Mouse (Mus musculus) heart, embryonic 13.5 days (tissue): ENCODE measurements around the gene Brk1. TPM values are rescaled to one million over a fixed set of nuclear protein-coding genes. Genes with fewer than 3 reads are reported as not detected.
A peak's percentile ranks its signal among the peaks of the same experiment; 100 is the strongest.

Experiments used
- ATAC-seq: fragments of 200-750 bp; cut with Nextera tagmentation; 2 replicates; pipeline ENCODE4 v1.8.0; 2017; ENCODE audit warnings: moderate TSS enrichment; ENCODE audit not compliant: insufficient number of reproducible peaks, low FRiP score, low TSS enrichment; ENCODE audit errors: extremely low read depth
- H3K27ac ChIP-seq: fragments of 300-500 bp; sonication (generic); replicated peaks from 2 replicates; pipeline ENCODE4 v1.5.1; 2015; ENCODE audit warnings: moderate library complexity, mild to moderate bottlenecking, inconsistent platforms
- H3K27me3 ChIP-seq: fragments of 300-500 bp; sonication (generic); replicated peaks from 2 replicates; pipeline ENCODE4 v1.6.1; 2015; ENCODE audit warnings: mild to moderate bottlenecking, inconsistent platforms
- H3K36me3 ChIP-seq: fragments of 300-500 bp; sonication (generic); 2 replicates; pipeline ENCODE4 v1.6.1; 2015; ENCODE audit warnings: mild to moderate bottlenecking, inconsistent platforms
- H3K4me1 ChIP-seq: fragments of 300-500 bp; sonication (generic); 2 replicates; pipeline ENCODE4 v1.6.1; 2015; ENCODE audit warnings: inconsistent platforms
- H3K4me2 ChIP-seq: fragments of 300-500 bp; sonication (generic); 2 replicates; pipeline ENCODE4 v1.6.1; 2015; ENCODE audit warnings: inconsistent platforms, mild to moderate bottlenecking, moderate library complexity
- H3K4me3 ChIP-seq: fragments of 300-500 bp; sonication (generic); 2 replicates; pipeline ENCODE4 v1.5.1; 2015; ENCODE audit warnings: moderate library complexity, mild to moderate bottlenecking, inconsistent platforms
- H3K9ac ChIP-seq: fragments of 300-500 bp; sonication (generic); 2 replicates; pipeline ENCODE4 v1.6.1; 2015; ENCODE audit warnings: inconsistent platforms, mild to moderate bottlenecking, moderate library complexity
- H3K9me3 ChIP-seq: fragments of 300-500 bp; sonication (generic); 2 replicates; pipeline ENCODE4 v1.6.1; 2016; ENCODE audit warnings: inconsistent platforms
- WGBS: fragments of 180-500 bp; shearing (Covaris S2); methylation state at CpG from one replicate; pipeline ENCODE4 v1.1.7; 2015; ENCODE audit warnings: mixed read lengths; 5-methylcytosine and 5-hydroxymethylcytosine counted together
- polyA plus RNA-seq: library from polyadenylated mRNA; unstranded; fragments of >200 nt; fragmentation: Nextera tagmentation; extraction: Ambion mirVana; gene quantifications from 2 replicates; pipeline ENCODE4 v1.2.1, GENCODE M21; 2015

Gene Brk1
- polyA plus RNA-seq, 1 experiment from 2014 or later, result 162 TPM

GRCm38 (mm10) chr6:113649346-113650196, 45.0 kb downstream of the Brk1 start:
- Histone ChIP-seq H3K9ac (no peak overlapping the region), H3K9me3 (no peaks in the 10 kb centered on the region), H3K4me1 (0 out of 2 replicates have a peak, but pooled peaks cover 4% of the 10 kb centered on the region), H3K36me3 (peaks cover 4% of the 10 kb centered on the region), H3K27me3 (no peaks in the 10 kb centered on the region), H3K27ac (no peak overlapping the region), H3K4me2 (no peak overlapping the region), H3K4me3 (no peak overlapping the region)
- ATAC-seq, result no peak
- WGBS, result 73% methylated on average over 7 of the region's 7 CpGs

- H3K9me3 ChIP-seq, result no peaks in the 10 kb centered on the region
- H3K4me1 ChIP-seq, result 0 out of 2 replicates have a peak, but pooled peaks cover 4% of the 10 kb centered on the region
- ATAC-seq, result no peak
- no peak overlapping the region for H3K9ac ChIP-seq
- H3K4me2 ChIP-seq, result no peak overlapping the region
- peaks cover 4% of the 10 kb centered on the region for H3K36me3 ChIP-seq
- H3K27ac ChIP-seq, result no peak overlapping the region
- no peak overlapping the region for H3K4me3 ChIP-seq
- H3K27me3 ChIP-seq, result no peaks in the 10 kb centered on the region
- 78% methylated on average over 4 of the region's 4 CpGs for WGBS
Measured at GRCm38 (mm10) chr6:113650197-113650640, 45.6 kb downstream of the Brk1 start.

- ATAC-seq, result no peak
- Histone ChIP-seq H3K27ac (no peak overlapping the region), H3K27me3 (no peaks in the 10 kb centered on the region), H3K4me3 (no peak overlapping the region), H3K9me3 (no peaks in the 10 kb centered on the region), H3K9ac (no peak overlapping the region), H3K4me1 (0 out of 2 replicates have a peak, but pooled peaks cover 4% of the 10 kb centered on the region), H3K36me3 (peaks cover 4% of the 10 kb centered on the region), H3K4me2 (no peak overlapping the region)
- 60% methylated on average over 3 of the region's 3 CpGs for WGBS
Measured at GRCm38 (mm10) chr6:113651626-113652025, 47.1 kb downstream of the Brk1 start.

GRCm38 (mm10) chr6:113653551-113653950, 49.0 kb downstream of the Brk1 start:
- Histone ChIP-seq H3K4me1 (0 out of 2 replicates have a peak, but pooled peaks cover 4% of the 10 kb centered on the region), H3K27ac (no peak overlapping the region)
- WGBS, result 83% methylated on average over 7 of the region's 7 CpGs

GRCm38 (mm10) chr6:113654102-113654501, 49.5 kb downstream of the Brk1 start:
- Histone ChIP-seq H3K27me3 (no peaks in the 10 kb centered on the region), H3K4me1 (peaks cover 6% of the 10 kb centered on the region), H3K36me3 (no peaks in the 10 kb centered on the region; the same call in 1 of the 2 replicates), H3K9ac (no peak overlapping the region), H3K27ac (no peak overlapping the region), H3K4me2 (no peak overlapping the region), H3K9me3 (no peaks in the 10 kb centered on the region), H3K4me3 (no peak overlapping the region)
- no peak for ATAC-seq
- 63% methylated on average over 8 of the region's 8 CpGs for WGBS

More at GRCm38 (mm10) chr6:113653551-113653950, 49.0 kb downstream of the Brk1 start:
- Histone ChIP-seq H3K9ac (no peak overlapping the region), H3K27me3 (no peaks in the 10 kb centered on the region), H3K4me2 (no peak overlapping the region), H3K9me3 (no peaks in the 10 kb centered on the region), H3K4me3 (no peak overlapping the region), H3K36me3 (no peaks in the 10 kb centered on the region; the same call in 1 of the 2 replicates)
- ATAC-seq, result no peak

- Histone ChIP-seq H3K4me2 (no peak overlapping the region), H3K9me3 (no peaks in the 10 kb centered on the region), H3K27ac (no peak overlapping the region), H3K27me3 (no peaks in the 10 kb centered on the region), H3K36me3 (no peaks in the 10 kb centered on the region), H3K9ac (no peak overlapping the region), H3K4me1 (peaks cover 14% of the 10 kb centered on the region), H3K4me3 (no peak overlapping the region)
- no peak for ATAC-seq
- 65% methylated on average over 16 of the region's 16 CpGs for WGBS
Measured at GRCm38 (mm10) chr6:113654753-113655397, 50.3 kb downstream of the Brk1 start.

- no peaks in the 10 kb centered on the region for H3K9me3 ChIP-seq
- H3K9ac ChIP-seq, result no peak overlapping the region
- H3K27ac ChIP-seq, result no peak overlapping the region
- no peaks in the 10 kb centered on the region for H3K27me3 ChIP-seq
- ATAC-seq, result no peak
- H3K4me3 ChIP-seq, result no peak overlapping the region
- no peak overlapping the region for H3K4me2 ChIP-seq
- H3K4me1 ChIP-seq, result peaks cover 20% of the 10 kb centered on the region
- H3K36me3 ChIP-seq, result no peaks in the 10 kb centered on the region
- 85% methylated on average over 3 of the region's 3 CpGs for WGBS
Measured at GRCm38 (mm10) chr6:113655475-113655874, 50.9 kb downstream of the Brk1 start.

GRCm38 (mm10) chr6:113656847-113657246, 52.3 kb downstream of the Brk1 start:
- no peak overlapping the region for H3K9ac ChIP-seq
- H3K4me1 ChIP-seq, result peaks cover 34% of the 10 kb centered on the region
- WGBS, result 86% methylated on average over 6 of the region's 6 CpGs
- H3K4me2 ChIP-seq, result no peak overlapping the region
- no peaks in the 10 kb centered on the region for H3K9me3 ChIP-seq
- H3K27ac ChIP-seq, result no peak overlapping the region
- no peak for ATAC-seq
- no peaks in the 10 kb centered on the region for H3K36me3 ChIP-seq
- H3K27me3 ChIP-seq, result no peaks in the 10 kb centered on the region
- H3K4me3 ChIP-seq, result no peak overlapping the region

GRCm38 (mm10) chr6:113658226-113658625, 53.7 kb downstream of the Brk1 start:
- H3K4me2 ChIP-seq, result no peak overlapping the region
- peaks cover 3% of the 10 kb centered on the region; the same call in 1 of the 2 replicates for H3K36me3 ChIP-seq
- 67% methylated on average over 3 of the region's 3 CpGs for WGBS
- no peak for ATAC-seq
- 0 out of 2 replicates have a peak overlapping the region, but pooled peaks have one; percentile 24 for H3K27ac ChIP-seq
- no peaks in the 10 kb centered on the region for H3K27me3 ChIP-seq
- H3K9ac ChIP-seq, result no peak overlapping the region
- peaks cover 38% of the 10 kb centered on the region for H3K4me1 ChIP-seq
- no peak overlapping the region for H3K4me3 ChIP-seq
- H3K9me3 ChIP-seq, result no peaks in the 10 kb centered on the region

- H3K36me3 ChIP-seq, result peaks cover 3% of the 10 kb centered on the region; the same call in 1 of the 2 replicates
- ATAC-seq, result no peak
- H3K27me3 ChIP-seq, result no peaks in the 10 kb centered on the region
- 58% methylated on average over 8 of the region's 8 CpGs for WGBS
- H3K4me1 ChIP-seq, result peaks cover 33% of the 10 kb centered on the region
- no peak overlapping the region for H3K4me3 ChIP-seq
- H3K9ac ChIP-seq, result peak overlapping the region; percentile 50
- H3K27ac ChIP-seq, result peak overlapping the region; percentile 76
- H3K4me2 ChIP-seq, result no peak overlapping the region; the same call in 1 of the 2 replicates
- no peaks in the 10 kb centered on the region for H3K9me3 ChIP-seq
Measured at GRCm38 (mm10) chr6:113659648-113660491, 55.3 kb downstream of the Brk1 start.
